Mouse (Mus musculus): Measurements from ENCODE around the gene Rad18.

DNA sequence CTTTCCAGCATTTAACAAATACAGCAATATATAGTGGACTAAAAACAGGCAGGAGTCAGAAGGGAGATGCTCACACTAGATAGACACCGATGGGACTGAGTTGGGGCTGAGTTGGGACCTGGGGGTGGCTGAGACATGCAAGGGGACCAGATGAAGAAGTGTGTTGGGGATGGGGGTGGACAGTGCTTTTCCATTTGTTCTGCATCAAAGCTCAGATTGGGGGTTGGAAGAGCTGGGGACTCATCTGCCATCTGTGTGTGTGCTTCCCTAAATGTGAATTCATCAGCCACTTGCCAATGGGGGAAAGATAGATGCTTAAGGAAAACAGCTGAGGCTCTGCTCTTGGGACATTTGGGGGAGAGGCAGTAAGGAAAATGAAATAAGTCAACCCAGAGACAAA, 23.5 kb upstream of the Rad18 start:
- TF ChIP-seq CTCF (conservative IDR thresholded peaks at IDR 0.05; ENCODE audit: insufficient read depth, insufficient read length, low read depth, low read length) (no peak), POLR2A (IDR thresholded peaks at IDR 0.05; ENCODE audit: low read depth, low read length) (no peak)
